Mouse (Mus musculus) MEL (cell line): ENCODE measurements around the gene Tnfrsf13c. TPM values are rescaled to one million over a fixed set of nuclear protein-coding genes. Genes with fewer than 3 reads are reported as not detected.

Experiments used
- DNase-seq: peaks from one replicate; pipeline ENCODE4 v3.0.0; 2011; ENCODE audit warnings: low read depth, low spot score
- H3K27ac ChIP-seq: 2 replicates; pipeline ENCODE4 v1.5.1; 2012; ENCODE audit warnings: low read depth, mild to moderate bottlenecking, control low read depth, low read length, moderate library complexity; ENCODE audit not compliant: control insufficient read depth
- H3K27me3 ChIP-seq, 2 experiments: fragments of 150-350 bp in 1 of 2; sonication (generic) in 1 of 2; 2 replicates each; pipeline ENCODE4 v1.6.1; 2012; ENCODE audit warnings: low read length in 2 of 2, mild to moderate bottlenecking in 2 of 2, improper control_type of control experiment in 1 of 2, moderate library complexity in 1 of 2; ENCODE audit not compliant: insufficient read depth in 2 of 2, control insufficient read depth in 1 of 2
- H3K36me3 ChIP-seq, 2 experiments: 2 replicates each; pipeline ENCODE4 v1.6.1; 2012 to 2014; ENCODE audit warnings: low read length in 2 of 2, improper control_type of control experiment in 1 of 2, inconsistent platforms in 1 of 2, mild to moderate bottlenecking in 1 of 2; ENCODE audit not compliant: insufficient read depth in 2 of 2, control insufficient read depth in 1 of 2
- H3K4me1 ChIP-seq, 2 experiments: fragments of 150-350 bp in 1 of 2; sonication (generic) in 1 of 2; 2 replicates each; pipeline ENCODE4 v1.6.1; 2012; ENCODE audit warnings: low read length in 2 of 2, improper control_type of control experiment in 1 of 2, mild to moderate bottlenecking in 1 of 2; ENCODE audit not compliant: insufficient read depth in 2 of 2, control insufficient read depth in 1 of 2
- H3K4me3 ChIP-seq, 2 experiments: fragments of 150-350 bp in 1 of 2; sonication (generic) in 1 of 2; 2 replicates each; pipeline ENCODE4 v1.5.1; 2012; ENCODE audit warnings: low read depth in 2 of 2, low read length in 2 of 2, mild to moderate bottlenecking in 2 of 2, moderate library complexity in 2 of 2, control low read depth in 1 of 2, improper control_type of control experiment in 1 of 2; ENCODE audit not compliant: control insufficient read depth in 1 of 2, insufficient read depth in 1 of 2
- H3K79me2 ChIP-seq: 2 replicates; pipeline ENCODE4 v1.6.1; 2012; ENCODE audit warnings: mild to moderate bottlenecking, low read length, moderate library complexity; ENCODE audit not compliant: control insufficient read depth, poor library complexity, insufficient read depth
- H3K9ac ChIP-seq: 2 replicates; pipeline ENCODE4 v1.6.1; 2012; ENCODE audit warnings: low read depth, mild to moderate bottlenecking, control low read depth, low read length, moderate library complexity; ENCODE audit not compliant: control insufficient read depth, poor library complexity, severe bottlenecking
- H3K9me3 ChIP-seq: fragments of 150-350 bp; sonication (generic); replicated peaks from 2 replicates; pipeline ENCODE4 v1.6.1; 2012; ENCODE audit warnings: mild to moderate bottlenecking, low read length, improper control_type of control experiment, moderate library complexity; ENCODE audit not compliant: insufficient read depth
- BHLHE40 ChIP-seq: IDR thresholded peaks from 2 replicates; pipeline ENCODE4 v1.6.1; 2012; ENCODE audit warnings: low read depth, mild to moderate bottlenecking, inconsistent platforms, low read length, improper control_type of control experiment, borderline replicate concordance
- CHD1 ChIP-seq: IDR thresholded peaks from 2 replicates; pipeline ENCODE4 v1.6.1; 2012; ENCODE audit warnings: low read depth, mild to moderate bottlenecking, inconsistent platforms, low read length, improper control_type of control experiment
- CHD2 ChIP-seq: IDR thresholded peaks from 2 replicates; pipeline ENCODE4 v1.6.1; 2011; ENCODE audit warnings: low read length, improper control_type of control experiment
- ELF1 ChIP-seq: IDR thresholded peaks from 2 replicates; pipeline ENCODE4 v1.6.1; 2014; ENCODE audit warnings: low read depth, mild to moderate bottlenecking, inconsistent platforms, low read length, improper control_type of control experiment, moderate library complexity
- GABPA ChIP-seq: IDR thresholded peaks from 2 replicates; pipeline ENCODE4 v1.6.1; 2012; ENCODE audit warnings: low read depth, mild to moderate bottlenecking, inconsistent platforms, low read length, improper control_type of control experiment, moderate library complexity
- GATA1 ChIP-seq: IDR thresholded peaks from 2 replicates; pipeline ENCODE4 v1.6.1; 2011; ENCODE audit warnings: low read depth, low read length, improper control_type of control experiment
- HCFC1 ChIP-seq: IDR thresholded peaks from 2 replicates; pipeline ENCODE4 v1.6.1; 2012; ENCODE audit warnings: low read depth, mild to moderate bottlenecking, inconsistent platforms, low read length, improper control_type of control experiment, moderate library complexity
- JUND ChIP-seq: IDR thresholded peaks from 2 replicates; pipeline ENCODE4 v1.6.1; 2011; ENCODE audit warnings: low read depth, mild to moderate bottlenecking, improper control_type of control experiment, low read length
- MAFK ChIP-seq: IDR thresholded peaks from 2 replicates; pipeline ENCODE4 v1.6.1; 2011; ENCODE audit warnings: low read depth, mild to moderate bottlenecking, low read length, improper control_type of control experiment, borderline replicate concordance
- MEF2A ChIP-seq: IDR thresholded peaks from 2 replicates; pipeline ENCODE4 v1.6.1; 2014; ENCODE audit warnings: low read depth, mild to moderate bottlenecking, inconsistent platforms, low read length, improper control_type of control experiment; ENCODE audit not compliant: poor library complexity, insufficient replicate concordance, severe bottlenecking; ENCODE audit errors: extremely low read depth
- MXI1 ChIP-seq: IDR thresholded peaks from 2 replicates; pipeline ENCODE4 v1.6.1; 2011; ENCODE audit warnings: mild to moderate bottlenecking, low read depth, low read length, improper control_type of control experiment
- NELFE ChIP-seq: IDR thresholded peaks from 2 replicates; pipeline ENCODE4 v1.6.1; 2011; ENCODE audit warnings: low read depth, low read length, improper control_type of control experiment
- NRF1 ChIP-seq: IDR thresholded peaks from 2 replicates; pipeline ENCODE4 v1.6.1; 2014; ENCODE audit warnings: low read depth, mild to moderate bottlenecking, inconsistent platforms, low read length, improper control_type of control experiment, moderate library complexity; ENCODE audit not compliant: poor library complexity, insufficient read depth, severe bottlenecking
- POLR2A ChIP-seq, 2 experiments: IDR thresholded peaks; 2 replicates each; pipeline ENCODE4 v1.6.1; 2011 to 2012; ENCODE audit warnings: low read length in 2 of 2, mild to moderate bottlenecking in 2 of 2, control low read depth in 1 of 2, improper control_type of control experiment in 1 of 2, low read depth in 1 of 2, moderate library complexity in 1 of 2; ENCODE audit not compliant: control insufficient read depth in 1 of 2, insufficient read depth in 1 of 2, poor library complexity in 1 of 2
- POLR2AphosphoS5 ChIP-seq: IDR thresholded peaks from 2 replicates; pipeline ENCODE4 v1.6.1; 2012; ENCODE audit warnings: low read depth, borderline replicate concordance, mild to moderate bottlenecking, inconsistent platforms, low read length, moderate library complexity, mixed read lengths
- RAD21 ChIP-seq: IDR thresholded peaks from 2 replicates; pipeline ENCODE4 v1.6.1; 2011; ENCODE audit warnings: mild to moderate bottlenecking, low read depth, low read length, improper control_type of control experiment
- RCOR1 ChIP-seq: IDR thresholded peaks from 2 replicates; pipeline ENCODE4 v1.6.1; 2012; ENCODE audit warnings: low read depth, mild to moderate bottlenecking, inconsistent platforms, low read length, improper control_type of control experiment
- SIN3A ChIP-seq: IDR thresholded peaks from 2 replicates; pipeline ENCODE4 v1.6.1; 2012; ENCODE audit warnings: low read length, improper control_type of control experiment, inconsistent platforms
- SMC3 ChIP-seq: IDR thresholded peaks from 2 replicates; pipeline ENCODE4 v1.6.1; 2011; ENCODE audit warnings: low read depth, low read length, improper control_type of control experiment
- UBTF ChIP-seq: IDR thresholded peaks from 2 replicates; pipeline ENCODE4 v1.6.1; 2012; ENCODE audit warnings: low read depth, mild to moderate bottlenecking, inconsistent platforms, low read length, improper control_type of control experiment, moderate library complexity, borderline replicate concordance; ENCODE audit not compliant: insufficient read depth
- USF1 ChIP-seq: IDR thresholded peaks from 2 replicates; pipeline ENCODE4 v1.6.1; 2014; ENCODE audit warnings: low read depth, mild to moderate bottlenecking, inconsistent platforms, low read length, improper control_type of control experiment, moderate library complexity
- USF2 ChIP-seq, 2 experiments: IDR thresholded peaks; 2 replicates each; pipeline ENCODE4 v1.6.1; 2011 to 2012; ENCODE audit warnings: improper control_type of control experiment in 2 of 2, low read length in 2 of 2, borderline replicate concordance in 1 of 2, inconsistent platforms in 1 of 2, low read depth in 1 of 2, mild to moderate bottlenecking in 1 of 2; ENCODE audit not compliant: insufficient read depth in 1 of 2
- ZC3H11A ChIP-seq: IDR thresholded peaks from 2 replicates; pipeline ENCODE4 v1.6.1; 2012; ENCODE audit warnings: low read depth, mild to moderate bottlenecking, inconsistent platforms, low read length, improper control_type of control experiment
- ZMIZ1 ChIP-seq: IDR thresholded peaks from 2 replicates; pipeline ENCODE4 v1.6.1; 2012; ENCODE audit warnings: low read depth, mild to moderate bottlenecking, inconsistent platforms, low read length, improper control_type of control experiment, moderate library complexity
- ZNF384 ChIP-seq: IDR thresholded peaks from 2 replicates; pipeline ENCODE4 v1.6.1; 2012; ENCODE audit warnings: low read depth, mild to moderate bottlenecking, inconsistent platforms, low read length, improper control_type of control experiment
- polyA plus RNA-seq, 2 experiments: library from polyadenylated mRNA; stranded (reverse) in 1 of 2; unstranded in 1 of 2; fragments of >175 nt in 1 of 2; fragments of >200 nt in 1 of 2; gene quantifications; 2 replicates each; pipeline versions ENCODE4 v1.2.1 to v1.2.4; 2012; ENCODE audit warnings: low replicate concordance in 2 of 2, low read depth in 1 of 2; ENCODE audit not compliant: insufficient read length in 2 of 2, insufficient read depth in 1 of 2, missing spikeins in 1 of 2
- total RNA-seq: library from RNA; depleted of rRNA; stranded (reverse); fragments of 300-350 nt; gene quantifications from 2 replicates; pipeline ENCODE4 v1.2.3, GENCODE M21; 2012

The Tnfrsf13c gene
- total and polyA plus RNA-seq, 3 experiments: 0.63 to 1.5 TPM; not detected in 1

DNA sequence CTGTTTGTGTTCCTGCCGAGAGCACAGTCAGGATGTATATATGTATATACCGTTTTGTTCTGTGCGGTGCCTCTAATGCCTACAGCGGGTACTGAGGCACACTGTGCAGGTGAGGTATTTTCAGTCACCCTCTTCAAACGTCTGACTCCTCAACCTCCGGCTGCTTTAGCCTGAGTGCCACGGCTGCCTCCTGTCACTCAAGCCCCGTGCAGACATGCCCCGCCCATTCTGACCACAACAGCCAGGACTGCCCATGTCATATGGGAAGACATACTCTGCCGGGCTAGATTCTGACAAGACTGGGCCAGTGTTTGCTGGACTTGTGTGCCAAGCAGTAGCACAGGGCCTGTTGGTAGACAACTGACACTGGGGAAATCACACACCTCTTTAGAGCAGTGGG, 11.5 kb upstream of the Tnfrsf13c start:
- H3K27ac ChIP-seq: no peak overlapping the region
- DNase-seq: no peak

DNA sequence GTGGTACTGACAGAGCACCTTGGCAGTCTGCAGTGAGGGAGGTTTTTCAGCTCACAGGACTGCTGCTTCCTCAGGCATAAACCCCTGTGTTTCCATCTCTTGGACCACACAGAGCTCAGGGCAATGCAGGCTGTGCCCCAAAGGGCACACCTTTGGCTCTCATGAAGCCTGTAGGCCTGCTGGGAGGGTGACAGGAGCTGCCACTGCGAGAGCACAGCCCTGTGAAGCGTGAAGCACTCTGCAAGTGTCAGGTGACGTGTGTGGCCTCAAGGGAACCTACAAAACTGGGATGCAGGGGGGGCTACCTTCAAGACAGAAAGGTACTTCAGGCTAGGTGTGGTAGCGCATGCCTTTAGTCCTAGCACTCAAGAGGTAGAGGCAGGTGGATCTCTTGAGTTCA, 8.5 kb upstream of the Tnfrsf13c start:
- no peak overlapping the region for H3K27ac ChIP-seq
- H3K9me3 ChIP-seq: no peaks in the 10 kb centered on the region
- TF ChIP-seq JUND: no peak
- TF ChIP-seq NELFE: no peak
- no peak for TF ChIP-seq POLR2A (IDR thresholded peaks at IDR 0.05; ENCODE audit: control insufficient read depth in 1 of 2, insufficient read depth in 1 of 2, low read depth in 1 of 2, low read length in 2 of 2, poor library complexity in 1 of 2)
- TF ChIP-seq BHLHE40: no peak
- no peak for TF ChIP-seq SIN3A
- no peak for TF ChIP-seq POLR2AphosphoS5
- DNase-seq: no peak
- H3K4me1 ChIP-seq: peaks cover 0 to 12% of the 10 kb centered on the region in 2 experiments; a peak in 2 of 4 replicates
- H3K4me3 ChIP-seq: no peak overlapping the region
- no peak overlapping the region for H3K9ac ChIP-seq
- no peaks in the 10 kb centered on the region for H3K27me3 ChIP-seq
- H3K36me3 ChIP-seq: 0 out of 4 replicates have a peak, but pooled peaks cover 0 to 2% of the 10 kb centered on the region in 2 experiments
- H3K79me2 ChIP-seq: no peaks in the 10 kb centered on the region

More for the DNA sequence above, 11.5 kb upstream of the Tnfrsf13c start:
- no peaks in the 10 kb centered on the region for H3K27me3 ChIP-seq
- no peaks in the 10 kb centered on the region for H3K36me3 ChIP-seq
- no peaks in the 10 kb centered on the region for H3K4me1 ChIP-seq
- H3K9me3 ChIP-seq: no peaks in the 10 kb centered on the region
- TF ChIP-seq HCFC1 (no peak), JUND (no peak), GATA1 (no peak), USF2 (IDR thresholded peaks at IDR 0.05; ENCODE audit: borderline replicate concordance in 1 of 2, insufficient read depth in 1 of 2, low read depth in 1 of 2, low read length in 2 of 2) (no peak), UBTF (no peak), NRF1 (no peak), SMC3 (no peak), GABPA (no peak), USF1 (no peak), CHD1 (no peak), RAD21 (no peak), MAFK (no peak), RCOR1 (no peak), CHD2 (no peak), MXI1 (no peak), ZMIZ1 (no peak), ZNF384 (no peak), ZC3H11A (no peak), MEF2A (no peak), ELF1 (no peak)
- H3K79me2 ChIP-seq: no peaks in the 10 kb centered on the region
- no peak overlapping the region for H3K4me3 ChIP-seq
- no peak overlapping the region for H3K9ac ChIP-seq
